Mouse (Mus musculus) stomach, postnatal 0 days (tissue): Measurements from ENCODE around the gene Nos1.
A peak's percentile ranks its signal among the peaks of the same experiment; 100 is the strongest.

ENCODE experiments used
- CTCF ChIP-seq: IDR thresholded peaks from 2 replicates; pipeline ENCODE4 v1.5.1; 2016; ENCODE audit warnings: antibody characterized with exemption, low read depth, mild to moderate bottlenecking, moderate library complexity
- EP300 ChIP-seq: optimal IDR thresholded peaks from 2 replicates; pipeline ENCODE3; 2016; ENCODE audit warnings: antibody characterized with exemption

GRCm38 (mm10) chr5:117955675-117956420 lies 175.0 kb downstream of the Nos1 start:
- TF ChIP-seq CTCF (peak; percentile 78), EP300 (no peak)
